ENCODE assay signal across 8 mouse cellular contexts in genomic region chr6:40434697-40435096, GRCm38 (mm10). TPM values are rescaled to one million over a fixed set of nuclear protein-coding genes. Genes with fewer than 3 reads are reported as not detected.
A peak's percentile ranks its signal among the peaks of the same experiment; 100 is the strongest.
DNase-seq lines count a peak whose midpoint lies in the region; ATAC-seq and TF ChIP-seq lines count a peak whose summit lies in the region.

No protein-coding gene starts in this region.

- H3K4me1 ChIP-seq in testis, adult 2 months (ENCODE audit: control insufficient read depth, insufficient read depth, low read length), result peaks cover 11% of the 10 kb centered on the region; the same call in 1 of the 2 replicates
- peaks cover 15% of the 10 kb centered on the region; the same call in 1 of the 2 replicates for H3K4me1 ChIP-seq in limb, embryonic 14.5 days (ENCODE audit: control insufficient read depth, insufficient read depth, low read length)
- H3K4me1 ChIP-seq in stomach, embryonic 16.5 days (ENCODE audit: control insufficient read depth, insufficient read depth, low read length), result peaks cover 20% of the 10 kb centered on the region

- TF ChIP-seq CTCF in testis, adult 2 months (IDR thresholded peaks at IDR 0.05; ENCODE audit: control insufficient read depth, insufficient read depth, insufficient replicate concordance, low read depth, low read length), result no peak

- no peaks in the 10 kb centered on the region for H3K9me3 ChIP-seq in limb, embryonic 14.5 days (ENCODE audit: control insufficient read depth, low read length)
- H3K9me3 ChIP-seq in stomach, embryonic 16.5 days (replicated peaks; ENCODE audit: control insufficient read depth, low read length), result no peaks in the 10 kb centered on the region

- no peak for TF ChIP-seq POLR2A in testis, adult 2 months (IDR thresholded peaks at IDR 0.05; ENCODE audit: control insufficient read depth, low read depth, low read length)
- TF ChIP-seq POLR2A in limb, embryonic 14.5 days (IDR thresholded peaks at IDR 0.05; ENCODE audit: borderline replicate concordance, extremely low read depth, insufficient read depth, insufficient read length), result no peak

- H3K9ac ChIP-seq in limb, embryonic 14.5 days (ENCODE audit: low read depth, low read length, severe bottlenecking), result peak overlapping the region; percentile 75
- H3K9ac ChIP-seq in stomach, embryonic 16.5 days (ENCODE audit: low read length), result peak overlapping the region; percentile 94

- WGBS in limb, embryonic 14.5 days, result 15% methylated on average over 7 of the region's 7 CpGs
- WGBS in stomach, embryonic 16.5 days, result 10% methylated on average over 7 of the region's 7 CpGs

- H3K27me3 ChIP-seq in testis, adult 2 months (ENCODE audit: control insufficient read depth, insufficient read depth, low read length), result no peaks in the 10 kb centered on the region; the same call in 1 of the 2 replicates
- peaks cover 3% of the 10 kb centered on the region; the same call in 1 of the 2 replicates for H3K27me3 ChIP-seq in limb, embryonic 14.5 days (ENCODE audit: control insufficient read depth, insufficient read depth, low read length)
- no peaks in the 10 kb centered on the region for H3K27me3 ChIP-seq in stomach, embryonic 16.5 days (ENCODE audit: control insufficient read depth, insufficient read depth, low read length)

- no peak overlapping the region for H3K27ac ChIP-seq in testis, adult 2 months (ENCODE audit: control insufficient read depth, insufficient read depth, low read depth, low read length)
- no peak overlapping the region for H3K27ac ChIP-seq in limb, embryonic 14.5 days (replicated peaks; ENCODE audit: low read depth, low read length)
- H3K27ac ChIP-seq in stomach, embryonic 16.5 days (ENCODE audit: low read length), result no peak overlapping the region

- no peaks in the 10 kb centered on the region for H3K36me3 ChIP-seq in testis, adult 2 months (ENCODE audit: control insufficient read depth, insufficient read depth, low read length)
- no peaks in the 10 kb centered on the region for H3K36me3 ChIP-seq in limb, embryonic 14.5 days (ENCODE audit: control insufficient read depth, insufficient read depth, low read length)
- H3K36me3 ChIP-seq in stomach, embryonic 16.5 days (ENCODE audit: control insufficient read depth, insufficient read depth, low read length), result no peaks in the 10 kb centered on the region

- ATAC-seq in limb, embryonic 14.5 days (ENCODE audit: low FRiP score, low read depth), result no peak
- ATAC-seq in stomach, embryonic 16.5 days (ENCODE audit: insufficient read depth, low FRiP score), result no peak

- H3K4me3 ChIP-seq in testis, adult 2 months (ENCODE audit: control insufficient read depth, low read depth, low read length), result peak overlapping the region; percentile 84
- H3K4me3 ChIP-seq in limb, embryonic 14.5 days (replicated peaks; ENCODE audit: low read length), result peak overlapping the region; percentile 85
- peak overlapping the region; percentile 85 for H3K4me3 ChIP-seq in stomach, embryonic 16.5 days (replicated peaks; ENCODE audit: low read length)

- peak; percentile 36 to 48 for DNase-seq in cerebellum, postnatal 14 days
- no peak for DNase-seq in cerebellum, postnatal 36 days
- DNase-seq in testis, postnatal 14 days (ENCODE audit: low spot score), result no peak
- DNase-seq in limb, embryonic 14.5 days (ENCODE audit: low spot score), result no peak
- no peak for DNase-seq in adrenal gland, postnatal 36 days
- no peak for DNase-seq in c-Kit-positive CD71-positive TER-119-positive erythroid progenitor cells, embryonic 14.5 days (ENCODE audit: low spot score)

- H3K4me2 ChIP-seq in limb, embryonic 14.5 days (replicated peaks; ENCODE audit: low read depth, low read length, severe bottlenecking), result peak overlapping the region; percentile 86
- peak overlapping the region; percentile 93 for H3K4me2 ChIP-seq in stomach, embryonic 16.5 days (ENCODE audit: low read depth, low read length)

RNA-seq across cellular contexts. Expression of gene E330009J07Rik, which starts 1.2 kb away (rescaled TPM):
- 1.4 and 3.2 TPM in 2 replicates for polyA plus RNA-seq in testis, adult 2 months (2012; rRNA removed)
- 5.5 and 5.8 TPM in 2 replicates for polyA plus RNA-seq in limb, embryonic 14.5 days (2012; rRNA removed)
- 7.2 and 10.3 TPM in 2 replicates for polyA plus RNA-seq in limb, embryonic 14.5 days (2014; fragmentation: Nextera tagmentation; extraction: Ambion mirVana)
- 16.6 and 19.8 TPM in 2 replicates for polyA plus RNA-seq in stomach, embryonic 16.5 days (2015; fragmentation: Nextera tagmentation; extraction: Ambion mirVana)
- 10 to 100 TPM; 11.9 to 15.4 TPM for total RNA-seq in adrenal gland, postnatal 36 days (2021)

RNA-seq across cellular contexts. Expression of gene Wee2, which starts 4.2 kb away (rescaled TPM):
- 0.16 TPM in 1 of 2 replicates, not detected in the other for polyA plus RNA-seq in testis, adult 2 months (2012; rRNA removed)
- not detected in 2 replicates for polyA plus RNA-seq in limb, embryonic 14.5 days (2012; rRNA removed)
- polyA plus RNA-seq in limb, embryonic 14.5 days (2014; fragmentation: Nextera tagmentation; extraction: Ambion mirVana), result not detected in 2 replicates
- polyA plus RNA-seq in stomach, embryonic 16.5 days (2015; fragmentation: Nextera tagmentation; extraction: Ambion mirVana), result not detected in 2 replicates
- not detected for total RNA-seq in adrenal gland, postnatal 36 days (2021)

RNA-seq across cellular contexts. Expression of gene Ssbp1, which starts 36.5 kb away (rescaled TPM):
- 5.0 and 7.4 TPM in 2 replicates for polyA plus RNA-seq in testis, adult 2 months (2012; rRNA removed)
- polyA plus RNA-seq in limb, embryonic 14.5 days (2012; rRNA removed), result 67.1 and 104 TPM in 2 replicates
- 129 and 136 TPM in 2 replicates for polyA plus RNA-seq in limb, embryonic 14.5 days (2014; fragmentation: Nextera tagmentation; extraction: Ambion mirVana)
- 135 and 143 TPM in 2 replicates for polyA plus RNA-seq in stomach, embryonic 16.5 days (2015; fragmentation: Nextera tagmentation; extraction: Ambion mirVana)
- total RNA-seq in adrenal gland, postnatal 36 days (2021), result 10 to 100 TPM; 47.4 to 48.1 TPM

RNA-seq across cellular contexts. Expression of gene Tas2r137, which starts 56.3 kb away (rescaled TPM):
- polyA plus RNA-seq in testis, adult 2 months (2012; rRNA removed), result 0.12 TPM in 1 of 2 replicates, not detected in the other
- polyA plus RNA-seq in limb, embryonic 14.5 days (2012; rRNA removed), result not detected in 2 replicates
- not detected in 2 replicates for polyA plus RNA-seq in limb, embryonic 14.5 days (2014; fragmentation: Nextera tagmentation; extraction: Ambion mirVana)
- not detected in 2 replicates for polyA plus RNA-seq in stomach, embryonic 16.5 days (2015; fragmentation: Nextera tagmentation; extraction: Ambion mirVana)
- not detected for total RNA-seq in adrenal gland, postnatal 36 days (2021)

RNA-seq across cellular contexts. Expression of gene Tas2r108, which starts 58.6 kb away (rescaled TPM):
- polyA plus RNA-seq in testis, adult 2 months (2012; rRNA removed), result 0.10 TPM in 1 of 2 replicates, not detected in the other
- polyA plus RNA-seq in limb, embryonic 14.5 days (2012; rRNA removed), result 0.06 and 0.09 TPM in 2 replicates
- 0.18 TPM in 1 of 2 replicates, not detected in the other for polyA plus RNA-seq in limb, embryonic 14.5 days (2014; fragmentation: Nextera tagmentation; extraction: Ambion mirVana)
- not detected in 2 replicates for polyA plus RNA-seq in stomach, embryonic 16.5 days (2015; fragmentation: Nextera tagmentation; extraction: Ambion mirVana)
- not detected for total RNA-seq in adrenal gland, postnatal 36 days (2021)

Comparison
In these comparisons a context has a peak if more than half of its experiments do, and no peak if none do; other contexts are left out.
1. DNase-seq: peak in cerebellum, postnatal 14 days (2 of 2); none in cerebellum, postnatal 36 days (0 of 2), testis, postnatal 14 days (single experiment), limb, embryonic 14.5 days (single experiment), adrenal gland, postnatal 36 days (0 of 2) and c-Kit-positive CD71-positive TER-119-positive erythroid progenitor cells, embryonic 14.5 days (single experiment).
2. Peak in every context shown above with its lines, with median percentiles within 50 percentile points of each other: H3K4me3 ChIP-seq.